Mouse (Mus musculus): ENCODE results near the gene Cacna2d2.

The Cacna2d2 gene

DNA sequence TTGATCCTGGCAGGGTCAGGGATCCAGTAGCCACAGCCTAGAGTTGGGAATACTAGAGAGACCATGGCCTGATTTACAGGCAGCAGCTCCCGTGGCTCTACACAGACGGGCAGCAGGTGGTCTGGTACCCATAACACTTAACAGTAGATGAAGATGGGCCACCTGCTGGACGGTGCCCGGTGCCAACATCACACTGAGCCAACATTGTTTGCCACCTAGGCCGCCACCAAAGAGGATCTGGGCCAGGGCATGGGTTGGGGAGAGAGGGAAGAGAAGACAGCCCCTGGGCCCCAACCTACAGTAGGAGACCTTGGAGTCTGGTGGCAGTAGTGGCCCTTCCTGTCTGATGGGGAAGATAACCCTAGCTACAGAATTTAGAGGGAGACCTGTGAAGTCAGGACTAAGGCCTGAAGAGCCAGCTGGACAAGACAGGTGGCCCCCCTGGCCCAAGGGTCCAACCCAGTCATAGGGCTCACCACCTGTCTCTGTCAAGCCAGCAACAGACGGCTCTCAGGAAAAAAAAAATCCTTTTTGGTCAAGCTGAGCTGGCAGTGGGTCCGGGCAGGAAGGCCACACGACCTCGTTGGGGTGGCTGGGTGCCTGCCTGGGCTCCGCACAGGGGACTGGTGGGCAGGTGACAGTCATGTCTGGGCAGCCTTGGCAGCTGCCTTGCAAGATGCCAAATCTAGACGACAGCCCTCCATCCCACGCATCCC is 102.9 kb downstream of the Cacna2d2 start:
- DNase-seq: no peak

DNA sequence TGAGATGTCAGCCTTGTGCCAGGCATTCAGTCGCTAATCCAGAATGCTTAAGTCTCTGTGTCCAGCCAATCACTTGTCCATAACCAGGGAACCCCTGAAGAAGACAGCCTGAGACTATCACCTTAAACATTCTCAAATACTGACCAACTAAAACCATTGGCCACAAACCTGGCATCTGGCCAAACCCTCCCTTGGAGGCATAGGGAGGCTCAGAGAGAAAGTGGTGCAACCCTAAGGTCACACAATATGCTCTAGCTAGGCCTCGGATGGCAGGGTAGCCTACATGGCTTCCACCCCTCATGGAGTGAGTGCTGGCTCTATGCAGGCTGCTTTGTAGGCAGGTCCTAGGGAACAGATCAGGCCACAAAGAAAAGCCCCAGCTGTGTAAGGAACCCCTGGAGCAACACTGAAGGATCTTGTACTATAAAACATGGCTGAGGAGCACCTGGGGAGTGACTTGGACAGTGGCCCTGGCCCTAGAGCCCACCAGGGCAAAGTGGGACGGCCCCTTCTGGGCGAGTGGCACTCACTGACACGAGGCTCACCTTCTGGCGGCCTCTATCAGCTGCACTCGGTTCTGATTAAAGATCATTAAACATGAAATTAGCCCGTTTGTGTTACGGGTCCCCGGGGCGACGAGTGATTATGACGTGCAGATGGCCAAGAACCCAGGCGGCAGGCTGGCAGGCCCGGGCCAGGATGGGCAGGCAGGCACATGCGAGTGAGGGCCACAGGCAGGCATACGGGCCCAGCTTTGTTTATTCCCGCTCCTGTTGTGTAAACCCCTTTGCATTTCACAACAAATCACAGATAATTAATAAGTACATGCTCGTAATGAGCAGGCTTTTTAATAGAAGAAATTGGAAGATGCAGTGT is 105.5 kb downstream of the Cacna2d2 start:
- DNase-seq: peak in 1 of 2 experiments; percentile 47

DNA sequence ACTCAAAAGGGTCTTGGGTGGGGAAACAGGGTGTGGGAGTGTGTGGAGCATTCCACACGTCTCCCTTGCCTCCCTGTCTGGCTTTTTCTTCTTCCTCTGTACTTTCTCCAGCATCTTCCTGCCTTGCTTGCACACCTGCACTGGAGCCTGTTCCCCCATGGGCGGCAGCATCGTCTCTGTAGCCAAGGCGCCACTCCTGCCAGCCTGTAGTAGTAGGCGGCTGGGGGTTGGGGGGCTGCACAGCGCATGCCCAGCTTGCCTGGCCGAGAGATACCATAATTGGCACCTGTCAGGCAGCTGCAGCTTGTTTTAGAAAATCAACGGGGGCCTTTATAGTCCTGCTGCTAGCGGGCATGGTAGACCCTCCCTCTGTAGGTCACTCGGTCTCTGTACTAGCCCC is 108.9 kb downstream of the Cacna2d2 start:
- DNase-seq: peak in 1 of 2 experiments; percentile 48

DNA sequence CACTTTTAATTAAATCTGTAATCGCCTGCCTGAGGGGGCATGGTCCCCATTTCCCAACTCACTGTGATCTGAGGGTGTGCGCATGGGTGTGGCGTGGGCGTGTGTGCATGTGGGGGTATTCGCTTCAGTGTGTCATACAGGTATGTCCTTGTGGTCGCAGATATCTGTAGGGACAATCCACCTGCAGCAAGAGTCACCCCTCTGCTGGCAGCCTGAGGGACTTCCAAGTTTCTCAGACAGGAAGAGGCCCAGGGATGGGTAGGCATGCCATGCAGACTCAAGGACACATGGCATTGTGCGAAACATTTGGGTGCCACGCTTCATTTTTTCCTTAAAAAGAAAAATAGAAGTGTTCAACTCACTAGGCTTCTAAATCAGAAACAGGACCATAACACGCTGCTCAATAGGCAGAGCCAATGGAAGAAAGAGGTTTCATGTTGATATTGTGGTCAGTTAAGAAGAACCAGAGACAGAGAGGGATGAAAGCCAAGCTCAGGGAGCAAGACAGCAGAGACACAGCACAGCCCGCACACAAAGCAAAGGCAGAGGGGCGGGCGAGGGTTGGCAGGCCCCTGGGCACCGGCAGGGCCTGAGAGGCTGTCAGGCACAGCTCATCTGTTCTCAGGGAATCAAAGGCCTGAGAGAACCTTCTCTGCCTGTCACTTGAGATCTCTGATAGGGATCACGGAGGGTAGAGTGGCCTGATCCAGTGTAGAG is 111.1 kb downstream of the Cacna2d2 start:
- DNase-seq: no peak

DNA sequence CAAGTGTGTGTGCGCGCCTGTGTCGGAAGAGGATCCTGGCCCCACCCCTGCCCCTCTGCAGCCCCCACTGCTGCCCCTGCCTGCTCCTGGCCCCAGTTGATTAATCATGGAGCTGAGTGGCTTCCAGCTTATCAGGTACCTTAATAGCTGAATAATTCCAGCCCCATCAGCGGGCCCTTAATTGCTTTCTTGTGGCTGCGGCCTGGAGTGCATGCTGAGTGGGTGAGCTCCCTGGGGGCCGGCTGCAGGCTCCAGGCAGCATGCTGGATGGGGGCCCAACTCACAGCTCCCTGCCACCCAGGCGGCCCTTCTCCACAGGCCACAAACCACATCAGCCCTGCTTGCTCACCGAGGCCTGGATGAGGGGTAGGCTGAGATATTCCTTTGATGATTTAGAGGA is 112.0 kb downstream of the Cacna2d2 start:
- peak; percentile 46 to 66 for DNase-seq

DNA sequence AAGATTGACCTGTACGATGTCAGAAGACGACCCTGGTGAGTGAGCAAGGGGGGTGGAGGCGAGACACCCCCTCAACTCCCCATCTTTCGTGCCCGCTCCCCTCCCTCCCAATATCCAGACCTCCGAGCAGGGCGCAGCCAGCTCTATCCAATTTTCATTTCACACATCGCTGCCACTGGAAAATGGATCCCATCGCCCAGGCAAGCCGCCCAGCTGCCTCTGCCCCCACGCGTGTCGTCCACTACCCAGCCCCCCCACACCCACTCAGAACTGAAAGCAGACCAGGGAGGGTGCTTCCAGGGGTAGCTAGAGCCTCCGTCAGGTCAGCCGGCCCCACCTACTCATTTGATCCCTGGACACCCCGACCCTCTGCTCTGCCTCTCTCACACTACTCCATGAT is 112.9 kb downstream of the Cacna2d2 start:
- DNase-seq: peak in 1 of 2 experiments; percentile 45

DNA sequence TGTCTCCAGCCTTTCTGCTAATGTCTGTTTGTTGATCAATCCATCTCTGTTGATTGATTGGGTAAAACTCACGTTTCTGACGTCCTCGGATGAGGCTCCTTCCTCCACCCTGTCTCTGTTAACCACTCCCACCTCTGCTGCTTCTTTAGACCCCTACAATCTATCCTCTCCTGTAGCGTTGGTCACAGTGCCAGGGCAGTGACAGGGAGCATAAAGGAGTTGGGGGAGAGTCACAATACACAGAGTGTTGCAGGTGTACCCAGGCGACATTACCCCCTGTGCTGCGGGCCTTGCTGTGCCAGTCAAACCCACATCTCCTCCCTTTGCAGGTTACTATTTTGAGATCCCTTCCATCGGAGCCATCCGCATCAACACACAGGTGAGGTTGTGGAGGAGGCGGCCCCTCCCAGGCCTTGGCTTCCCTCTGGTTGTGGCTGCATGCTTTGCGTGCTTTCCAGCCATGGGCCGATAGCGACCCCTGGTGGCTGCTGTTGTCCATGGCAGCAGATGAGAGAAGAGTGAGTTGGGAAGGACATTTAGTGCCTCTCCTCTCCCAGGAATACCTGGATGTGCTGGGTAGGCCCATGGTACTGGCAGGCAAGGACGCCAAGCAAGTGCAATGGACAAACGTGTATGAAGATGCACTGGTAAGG is 115.0 kb downstream of the Cacna2d2 start:
- DNase-seq: peak; percentile 93

DNA sequence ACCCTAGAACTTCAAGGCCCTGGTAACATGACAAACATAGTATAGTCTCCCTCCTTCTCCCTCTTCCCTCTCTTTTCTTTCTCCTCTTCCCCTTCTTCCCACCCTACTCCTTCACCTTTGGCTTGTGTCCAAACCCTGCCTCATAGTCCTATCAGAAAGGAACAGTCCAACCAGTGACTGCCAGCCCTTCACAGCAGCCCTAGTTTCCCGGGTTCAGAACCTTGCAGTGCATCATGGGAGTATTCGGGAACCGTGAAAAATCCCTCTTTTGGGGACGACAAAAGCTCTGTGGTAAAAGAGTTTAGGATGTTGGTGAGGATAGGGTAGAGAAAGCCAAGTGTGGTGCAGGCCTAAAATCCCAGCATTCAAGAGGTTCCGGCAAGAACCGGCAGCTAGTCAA is 120.9 kb downstream of the Cacna2d2 start:
- DNase-seq: no peak

DNA sequence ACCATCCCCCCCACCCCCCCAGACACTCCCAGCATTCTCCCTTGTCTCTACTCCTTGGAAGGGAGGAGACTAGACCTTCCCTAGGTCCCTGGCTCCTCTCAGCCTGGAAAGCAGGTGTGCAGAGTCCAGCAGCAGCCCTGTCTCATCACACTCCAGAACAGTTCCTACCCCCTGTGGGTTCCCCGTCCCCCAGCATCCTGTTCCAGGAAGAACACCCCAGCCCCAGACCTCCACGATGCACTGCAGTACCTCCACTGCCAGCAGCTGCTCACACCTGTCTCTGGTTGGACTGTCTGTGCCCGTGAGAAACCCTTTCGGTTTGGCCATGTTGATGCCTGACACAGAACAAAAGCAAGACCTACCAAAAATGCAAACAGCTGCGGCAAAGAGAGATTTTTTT is 121.8 kb downstream of the Cacna2d2 start:
- DNase-seq: no peak

DNA sequence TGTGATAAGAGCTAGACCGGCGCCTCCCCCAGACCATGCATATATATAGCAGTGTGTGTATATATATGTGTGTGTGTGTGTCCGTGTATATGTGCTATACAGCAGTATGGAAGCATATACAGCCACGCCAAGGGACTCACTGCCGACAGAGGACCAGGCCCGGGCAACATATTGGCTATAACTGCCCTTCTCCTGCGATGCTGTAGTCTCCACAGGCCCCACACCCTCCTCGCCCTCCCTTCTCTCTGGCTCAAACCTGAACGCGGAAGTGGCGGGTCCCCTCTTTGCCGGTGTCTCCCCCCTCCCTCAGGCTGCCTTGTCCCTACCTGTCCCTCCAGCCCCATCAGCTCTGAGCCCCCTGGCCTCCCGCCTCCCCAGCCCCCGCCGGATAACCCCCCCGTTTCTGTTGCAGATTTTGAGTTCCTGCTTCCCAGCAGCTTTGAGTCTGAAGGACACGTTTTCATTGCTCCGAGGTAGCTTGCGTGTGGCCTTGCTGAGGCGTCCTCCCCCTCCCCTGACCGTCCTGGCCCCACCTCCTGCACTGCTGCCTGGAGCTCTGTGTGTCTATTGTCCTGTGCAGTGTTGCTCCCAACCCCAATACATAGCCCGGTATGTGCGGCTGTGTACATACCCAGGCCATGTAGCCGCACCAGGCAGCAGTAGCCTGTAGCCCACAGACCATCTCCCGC is 122.4 kb downstream of the Cacna2d2 start:
- peak in 1 of 2 experiments; percentile 44 for DNase-seq

DNA sequence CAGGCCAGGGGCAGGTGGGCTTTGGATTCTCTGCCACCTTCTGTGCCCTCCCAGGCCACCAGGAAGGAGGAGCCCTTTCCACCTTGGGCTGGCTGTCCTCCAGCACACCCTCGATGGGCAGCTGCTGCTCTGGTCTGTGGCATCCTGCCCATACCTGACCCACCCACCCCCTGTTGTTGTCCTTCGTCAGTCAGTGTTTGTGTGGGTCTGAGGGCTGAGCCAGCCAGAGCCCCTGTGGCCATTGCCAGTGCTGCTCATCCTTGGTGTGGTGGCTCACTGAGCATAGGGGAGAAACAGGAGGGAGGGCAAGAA is 122.9 kb downstream of the Cacna2d2 start:
- no peak for DNase-seq

DNA sequence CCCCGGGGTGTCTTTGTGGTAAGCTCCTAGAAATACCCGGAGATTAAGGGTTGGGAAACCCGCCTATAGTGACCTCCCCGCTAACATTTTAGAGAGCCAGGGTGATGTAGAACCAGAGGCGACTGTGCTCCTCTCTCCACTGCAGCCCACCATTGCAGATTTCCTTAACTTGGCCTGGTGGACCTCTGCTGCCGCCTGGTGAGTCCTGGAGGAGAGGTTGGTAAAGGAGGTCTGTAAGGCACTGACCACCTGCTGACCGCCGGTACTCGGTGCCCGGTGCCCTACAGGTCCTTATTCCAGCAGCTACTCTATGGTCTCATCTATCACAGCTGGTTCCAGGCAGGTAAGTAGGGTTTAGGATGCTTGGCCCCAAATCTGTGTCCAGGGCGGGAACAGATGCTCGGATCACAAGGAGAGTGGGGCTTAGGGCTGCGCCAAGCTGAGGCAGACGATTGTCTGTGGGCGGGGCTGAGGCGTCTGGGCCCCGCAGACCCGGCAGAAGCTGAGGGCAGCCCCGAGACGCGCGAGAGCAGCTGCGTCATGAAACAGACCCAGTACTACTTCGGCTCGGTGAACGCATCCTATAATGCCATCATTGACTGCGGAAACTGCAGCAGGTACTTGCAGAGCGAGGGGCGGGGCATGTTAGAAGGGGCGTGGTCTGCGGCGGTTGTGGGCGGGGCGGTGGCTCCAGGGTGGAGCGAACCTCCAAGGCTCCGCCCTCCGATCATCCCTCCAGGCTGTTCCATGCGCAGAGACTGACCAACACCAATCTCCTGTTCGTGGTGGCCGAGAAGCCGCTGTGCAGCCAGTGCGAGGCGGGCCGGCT is 127.0 kb downstream of the Cacna2d2 start:
- peak; percentile 94 for DNase-seq

DNA sequence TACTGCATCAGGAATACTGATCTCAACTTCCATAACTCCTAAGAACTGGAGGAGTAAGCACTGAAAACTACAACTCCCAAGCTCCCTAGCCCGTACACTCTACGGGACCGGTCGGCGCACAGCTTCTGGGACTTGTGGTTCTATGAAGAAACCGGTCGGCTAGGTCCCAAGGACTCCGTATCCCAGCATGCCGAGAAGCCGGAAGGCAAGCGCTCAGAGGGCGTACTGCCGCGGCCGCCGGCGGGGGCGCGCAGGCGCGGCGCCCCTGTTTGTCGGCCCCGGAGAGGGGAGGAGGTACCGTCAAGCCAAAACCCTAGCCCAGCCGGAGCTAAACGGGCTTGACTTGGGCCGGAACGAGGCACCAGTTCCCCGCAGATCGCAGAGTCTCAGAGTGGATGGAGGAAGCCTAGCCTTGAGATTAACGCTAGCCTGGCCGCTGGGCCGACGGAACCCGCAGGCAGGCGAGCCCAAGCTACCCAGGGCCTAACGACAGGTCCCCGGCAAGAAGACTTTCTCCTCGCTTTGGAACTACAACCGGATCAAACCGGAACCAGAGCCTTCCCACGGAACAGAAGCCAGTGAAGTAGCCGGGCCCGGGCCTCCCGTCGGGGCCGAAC is 134.5 kb downstream of the Cacna2d2 start, which contains the start of gene Tmem115:
Gene Tmem115 (plus strand): TSS at position 155 of the 617 bp plus-strand sequence.
- peak; percentile 89 to 95 for DNase-seq

DNA sequence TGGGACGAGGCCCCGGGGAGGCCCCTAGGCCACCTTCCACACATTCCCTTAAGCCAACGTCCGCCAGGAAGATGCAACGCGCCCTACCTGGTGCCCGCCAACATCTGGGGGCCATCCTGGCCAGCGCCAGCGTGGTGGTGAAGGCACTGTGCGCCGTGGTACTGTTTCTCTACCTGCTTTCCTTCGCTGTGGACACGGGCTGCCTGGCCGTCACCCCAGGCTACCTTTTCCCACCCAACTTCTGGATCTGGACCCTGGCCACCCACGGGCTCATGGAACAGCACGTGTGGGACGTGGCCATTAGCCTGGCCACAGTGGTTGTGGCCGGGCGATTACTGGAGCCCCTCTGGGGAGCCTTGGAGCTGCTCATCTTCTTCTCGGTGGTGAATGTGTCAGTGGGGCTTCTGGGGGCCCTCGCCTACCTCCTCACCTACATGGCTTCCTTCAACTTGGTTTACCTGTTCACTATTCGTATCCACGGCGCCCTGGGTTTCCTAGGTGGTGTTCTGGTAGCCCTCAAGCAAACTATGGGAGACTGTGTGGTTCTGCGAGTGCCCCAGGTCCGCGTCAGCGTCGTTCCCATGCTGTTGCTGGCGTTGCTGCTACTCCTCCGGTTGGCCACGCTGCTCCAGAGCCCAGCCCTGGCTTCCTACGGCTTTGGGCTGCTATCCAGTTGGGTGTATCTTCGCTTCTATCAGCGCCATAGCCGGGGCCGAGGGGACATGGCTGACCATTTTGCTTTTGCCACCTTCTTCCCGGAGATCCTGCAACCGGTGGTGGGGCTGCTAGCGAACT is 135.2 kb downstream of the Cacna2d2 start:
- peak; percentile 56 to 63 for DNase-seq

DNA sequence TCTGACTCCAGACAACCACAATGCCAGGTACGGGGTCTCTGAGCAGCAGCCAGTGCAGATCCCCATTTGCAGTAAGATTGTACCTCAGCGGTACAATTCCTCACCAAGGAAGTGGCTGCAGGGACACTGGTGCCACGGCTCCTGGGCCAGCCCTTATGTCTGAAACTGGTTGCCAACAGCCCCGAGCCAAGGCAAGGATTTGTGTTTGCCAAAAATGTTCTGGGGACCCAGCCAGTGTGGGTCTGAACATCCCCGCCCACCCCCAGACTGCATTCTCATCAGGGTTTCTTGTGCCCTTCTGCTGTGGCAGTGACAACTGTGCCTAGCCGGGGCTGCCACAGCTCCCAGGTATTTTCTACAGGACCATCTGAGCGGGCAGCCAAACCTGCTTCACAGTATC is 138.8 kb downstream of the Cacna2d2 start:
- DNase-seq: no peak

DNA sequence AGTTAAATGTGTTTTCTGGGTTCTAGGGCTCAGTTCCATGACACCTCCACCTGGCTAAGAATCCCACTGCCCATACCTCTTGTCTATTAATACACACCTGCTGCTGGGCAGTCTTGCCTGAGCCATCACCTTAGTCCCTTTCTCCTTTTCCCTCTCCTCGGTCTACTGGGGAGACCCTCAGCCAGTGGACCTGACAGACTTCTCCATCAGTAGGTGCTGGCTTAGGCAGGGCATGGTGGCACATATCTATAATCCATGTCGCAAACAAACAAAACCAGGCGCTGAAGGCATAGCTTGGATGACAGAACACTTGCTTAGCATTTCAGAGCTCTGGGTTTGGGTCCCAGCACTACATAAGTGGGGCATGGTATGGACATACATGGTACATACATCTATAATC is 139.3 kb downstream of the Cacna2d2 start:
- DNase-seq: no peak

DNA sequence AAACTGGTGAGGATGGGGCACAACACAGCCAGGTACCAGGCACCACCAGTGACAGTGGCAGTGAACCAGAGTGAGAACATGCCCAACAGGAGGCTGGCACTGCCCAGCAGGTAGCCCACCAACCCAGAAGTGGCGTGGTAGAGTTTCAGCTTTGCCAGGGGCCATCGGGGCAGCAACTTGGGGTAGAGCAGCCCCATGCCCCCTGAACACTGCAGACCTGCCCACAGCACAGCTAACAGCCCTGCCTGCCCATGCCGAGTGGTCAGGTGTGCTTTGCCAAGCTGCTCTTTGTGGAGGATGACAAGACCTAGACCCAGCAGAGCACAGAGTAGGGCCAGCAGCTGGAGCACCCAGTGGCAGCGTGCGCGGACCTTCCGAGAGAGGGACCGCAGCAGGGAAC is 140.5 kb downstream of the Cacna2d2 start:
- DNase-seq: no peak

DNA sequence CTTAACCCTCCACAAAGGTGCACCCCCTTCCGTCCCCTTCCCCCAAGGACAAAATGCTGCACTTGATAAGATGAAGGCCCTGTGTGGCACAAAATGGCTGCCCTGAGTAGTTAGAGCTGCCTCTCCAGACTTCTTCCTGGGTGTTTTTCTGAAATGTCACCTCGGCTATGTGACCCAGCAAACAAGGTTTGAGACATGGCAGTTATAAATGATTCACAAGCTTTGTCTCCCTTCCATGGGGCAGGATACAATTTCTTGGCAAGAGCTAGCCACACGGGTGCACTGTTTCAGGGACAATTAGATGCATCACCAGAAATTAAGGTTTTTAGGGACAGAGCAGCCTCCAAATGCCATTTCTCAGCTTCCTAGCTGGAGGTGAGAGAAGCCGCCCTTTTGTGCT is 141.0 kb downstream of the Cacna2d2 start:
- no peak for DNase-seq

DNA sequence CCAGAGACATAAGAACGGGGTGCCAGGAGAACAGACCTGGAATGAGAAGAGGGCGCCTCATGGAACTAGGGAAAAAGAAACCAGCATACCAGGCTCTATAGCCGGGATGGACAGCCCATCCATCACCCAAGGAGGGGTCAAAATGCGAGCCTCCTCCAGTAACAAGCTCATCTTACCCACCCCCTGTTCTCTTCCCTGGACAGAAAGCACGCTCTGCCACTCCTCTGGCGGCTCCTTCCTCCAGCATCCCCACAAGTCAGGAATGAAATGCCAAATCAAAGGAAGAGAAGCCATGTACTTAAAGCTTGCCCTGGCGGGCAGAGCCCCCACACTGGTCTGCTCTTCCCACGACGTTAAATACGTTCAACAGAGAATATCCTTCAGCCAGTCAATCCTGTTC is 141.6 kb downstream of the Cacna2d2 start:
- no peak for DNase-seq
